Mouse (Mus musculus) regulatory T cell (primary cell): ENCODE data around the gene Arid3c.

Source experiments
- in situ Hi-C: fragments of 300-600 bp; cut with MboI, MseI; formaldehyde crosslinking; loops from one replicate; pipeline ENCODE4 v1.15.1; 2025; ENCODE audit warnings: high pct_unique_total_duplicates

Arid3c gene

GRCm38 (mm10) chr4:41755338-41756305 is 24.7 kb upstream of the Arid3c start, which contains the start of gene Sigmar1:
TSS of gene Sigmar1 (minus strand) at chr4:41756157.
- in situ Hi-C loops: loop anchor here (25.0 kb wide), 1 partner anchor 157 kb away; the partner anchor contains the start of gene Gm21541

GRCm38 (mm10) chr4:41754797-41755337 is 23.9 kb upstream of the Arid3c start, which contains the start of gene Galt:
TSS of gene Galt (plus strand) at chr4:41755228.
- in situ Hi-C loops: loop anchor here (25.0 kb wide), 1 partner anchor 157 kb away; the partner anchor contains the start of gene Gm21541

- in situ Hi-C loops: loop anchor here (10.0 to 25.0 kb wide), 2 partner anchors 1040 to 1483 kb away; partner anchors contain the start of genes Aptx, Smim27 and Topors
Observed at GRCm38 (mm10) chr4:41745021-41745420, 14.1 kb upstream of the Arid3c start.

- in situ Hi-C loops: loop anchor here (10.0 to 25.0 kb wide), 2 partner anchors 1039 to 1482 kb away; partner anchors contain the start of genes Aptx, Smim27 and Topors
Observed at GRCm38 (mm10) chr4:41744131-41744530, 13.2 kb upstream of the Arid3c start.

GRCm38 (mm10) chr4:41741158-41741560 is 10.2 kb upstream of the Arid3c start:
- in situ Hi-C loops: loop anchor here (10.0 to 25.0 kb wide), 2 partner anchors 1036 to 1479 kb away; partner anchors contain the start of genes Aptx, Smim27 and Topors

- in situ Hi-C loops: loop anchor here (10.0 to 25.0 kb wide), 2 partner anchors 1036 to 1478 kb away; partner anchors contain the start of genes Aptx, Smim27 and Topors
Observed at GRCm38 (mm10) chr4:41740380-41741157, 9.6 kb upstream of the Arid3c start.

- in situ Hi-C loops: loop anchor here (25.0 kb wide), 1 partner anchor 1477 kb away; the partner anchor contains the start of genes Smim27 and Topors
Observed at GRCm38 (mm10) chr4:41739260-41739659, 8.3 kb upstream of the Arid3c start.

- in situ Hi-C loops: loop anchor here (25.0 kb wide), 1 partner anchor 1476 kb away; the partner anchor contains the start of genes Smim27 and Topors
Observed at GRCm38 (mm10) chr4:41738256-41738603, 7.3 kb upstream of the Arid3c start.

GRCm38 (mm10) chr4:41737602-41738255 is 6.8 kb upstream of the Arid3c start:
- in situ Hi-C loops: loop anchor here (25.0 kb wide), 1 partner anchor 1475 kb away; the partner anchor contains the start of genes Smim27 and Topors

GRCm38 (mm10) chr4:41726826-41727621 is 3.9 kb downstream of the Arid3c start:
- in situ Hi-C loops: loop anchor here (25.0 kb wide), 1 partner anchor 1465 kb away; the partner anchor contains the start of genes Smim27 and Topors

- in situ Hi-C loops: loop anchor here (25.0 kb wide), 1 partner anchor 636 kb away; the partner anchor contains the start of gene Aqp3
Observed at GRCm38 (mm10) chr4:41722918-41723351, 8.0 kb downstream of the Arid3c start, which contains the start of gene Dctn3. TSS of gene Dctn3 (minus strand) at chr4:41723170.

- in situ Hi-C loops: loop anchor here (5.0 to 25.0 kb wide), 2 partner anchors 150 to 630 kb away; partner anchors contain the start of genes Aqp3, Dnaic1 and Fam219a
Observed at GRCm38 (mm10) chr4:41716834-41717233, 14.1 kb downstream of the Arid3c start.

- in situ Hi-C loops: loop anchor here (5.0 to 25.0 kb wide), 2 partner anchors 148 to 628 kb away; partner anchors contain the start of genes Aqp3, Dnaic1 and Fam219a
Observed at GRCm38 (mm10) chr4:41715596-41715995, 15.3 kb downstream of the Arid3c start.

- in situ Hi-C loops: loop anchor here (5.0 to 25.0 kb wide), 2 partner anchors 148 to 628 kb away; partner anchors contain the start of genes Aqp3, Dnaic1 and Fam219a
Observed at GRCm38 (mm10) chr4:41715082-41715481, 15.9 kb downstream of the Arid3c start.

GRCm38 (mm10) chr4:41714276-41714675 is 16.7 kb downstream of the Arid3c start:
- in situ Hi-C loops: loop anchor here (25.0 kb wide), 1 partner anchor 627 kb away; the partner anchor contains the start of gene Aqp3

- in situ Hi-C loops: loop anchor here (25.0 kb wide), 1 partner anchor 626 kb away; the partner anchor contains the start of gene Aqp3
Observed at GRCm38 (mm10) chr4:41713197-41714067, 17.5 kb downstream of the Arid3c start, which contains the start of gene Rpp25l. TSS of gene Rpp25l (minus strand) at chr4:41713534.

- in situ Hi-C loops: loop anchor here (25.0 kb wide), 1 partner anchor 625 kb away; the partner anchor contains the start of gene Aqp3
Observed at GRCm38 (mm10) chr4:41712421-41713196, 18.3 kb downstream of the Arid3c start.
